Mouse (Mus musculus): Measurements from ENCODE around the gene Arcn1. TPM values are rescaled to one million over a fixed set of nuclear protein-coding genes. Genes with fewer than 3 reads are reported as not detected.

Arcn1 gene
- total RNA-seq, 4 experiments from 2014 or later: 96.2 to 117 (median 98.0) TPM

- no peak for DNase-seq (ENCODE audit: low spot score in 2 of 2)
Measured at GRCm38 (mm10) chr9:44719632-44720357, 47.9 kb downstream of the Arcn1 start.

GRCm38 (mm10) chr9:44718937-44719631 lies 48.6 kb downstream of the Arcn1 start:
- no peak for DNase-seq (ENCODE audit: low spot score in 2 of 2)

- DNase-seq (ENCODE audit: low spot score in 2 of 2): peak; percentile 41 to 81
Measured at GRCm38 (mm10) chr9:44717822-44718242, 49.8 kb downstream of the Arcn1 start.

- no peak for DNase-seq (ENCODE audit: low spot score in 2 of 2)
Measured at GRCm38 (mm10) chr9:44716997-44717821, 50.4 kb downstream of the Arcn1 start.

- no peak for DNase-seq (ENCODE audit: low spot score in 2 of 2)
Measured at GRCm38 (mm10) chr9:44715705-44716362, 51.8 kb downstream of the Arcn1 start.

GRCm38 (mm10) chr9:44715109-44715508 lies 52.5 kb downstream of the Arcn1 start:
- DNase-seq (ENCODE audit: low spot score in 2 of 2): no peak

- DNase-seq (ENCODE audit: low spot score in 2 of 2): no peak
Measured at GRCm38 (mm10) chr9:44713574-44713973, 54.1 kb downstream of the Arcn1 start.

- no peak for DNase-seq (ENCODE audit: low spot score in 2 of 2)
Measured at GRCm38 (mm10) chr9:44713080-44713479, 54.6 kb downstream of the Arcn1 start.

- DNase-seq (ENCODE audit: low spot score in 2 of 2): no peak
Measured at GRCm38 (mm10) chr9:44711602-44712001, 56.0 kb downstream of the Arcn1 start.

GRCm38 (mm10) chr9:44710213-44710612 lies 57.4 kb downstream of the Arcn1 start:
- no peak for DNase-seq (ENCODE audit: low spot score in 2 of 2)

GRCm38 (mm10) chr9:44709600-44709999 lies 58.0 kb downstream of the Arcn1 start:
- DNase-seq (ENCODE audit: low spot score in 2 of 2): no peak

- no peak for DNase-seq (ENCODE audit: low spot score in 2 of 2)
Measured at GRCm38 (mm10) chr9:44708925-44709324, 58.7 kb downstream of the Arcn1 start.

GRCm38 (mm10) chr9:44708429-44708765 lies 59.2 kb downstream of the Arcn1 start:
- DNase-seq (ENCODE audit: low spot score in 2 of 2): no peak

GRCm38 (mm10) chr9:44707749-44708428 lies 59.8 kb downstream of the Arcn1 start:
- no peak for DNase-seq (ENCODE audit: low spot score in 2 of 2)

GRCm38 (mm10) chr9:44699730-44700129 lies 67.9 kb downstream of the Arcn1 start:
- DNase-seq (ENCODE audit: low spot score in 2 of 2): no peak

GRCm38 (mm10) chr9:44699196-44699595 lies 68.4 kb downstream of the Arcn1 start:
- no peak for DNase-seq (ENCODE audit: low spot score in 2 of 2)

- no peak for DNase-seq (ENCODE audit: low spot score in 2 of 2)
Measured at GRCm38 (mm10) chr9:44697866-44698265, 69.8 kb downstream of the Arcn1 start.

GRCm38 (mm10) chr9:44693071-44693470 lies 74.6 kb downstream of the Arcn1 start:
- no peak for DNase-seq (ENCODE audit: low spot score in 2 of 2)

GRCm38 (mm10) chr9:44691671-44692520 lies 75.7 kb downstream of the Arcn1 start:
- peak in 1 of 2 experiments; percentile 88 for DNase-seq (ENCODE audit: low spot score in 2 of 2)

All from left cerebral cortex, adult 8-10 months (tissue).